Mouse (Mus musculus): ENCODE measurements around the gene Gli3.

DNA sequence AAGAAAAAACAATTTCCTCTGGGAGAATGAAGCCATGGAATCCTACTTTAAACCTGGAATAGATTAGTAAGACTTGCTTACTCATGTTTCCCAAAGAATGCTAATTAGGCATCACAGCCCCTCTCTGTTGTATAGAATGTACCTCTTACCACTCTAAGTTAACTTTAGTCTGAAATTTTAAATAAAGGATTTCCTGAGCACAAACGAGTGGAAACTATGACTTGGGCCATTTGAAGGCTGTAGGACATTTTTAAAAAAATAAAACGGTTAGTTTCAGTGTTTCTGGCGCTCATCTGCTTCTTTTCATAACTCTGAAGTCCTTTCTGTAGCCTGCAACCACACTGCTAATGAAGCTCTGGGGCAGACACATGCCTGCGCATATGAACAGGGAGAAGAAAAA lies 83.2 kb downstream of the Gli3 start:
- TF ChIP-seq CTCF (IDR thresholded peaks at IDR 0.05; ENCODE audit: low read depth) (no peak), EP300 (IDR thresholded peaks at IDR 0.05; ENCODE audit: low read depth) (no peak)

Data from liver, embryonic 14.5 days (tissue).